Mouse (Mus musculus) C2C12 (cell line): Measurements from ENCODE around the gene Eml3.

ENCODE experiments used
- CEBPB ChIP-seq: IDR thresholded peaks from one replicate; pipeline ENCODE4 v1.6.1; 2011; ENCODE audit warnings: low read depth, mild to moderate bottlenecking, control low read depth, moderate library complexity
- CTCF ChIP-seq: IDR thresholded peaks from one replicate; pipeline ENCODE4 v1.5.1; 2011; ENCODE audit not compliant: control insufficient read depth, insufficient read depth, insufficient read length
- MAX ChIP-seq: IDR thresholded peaks from one replicate; pipeline ENCODE4 v1.6.1; 2011; ENCODE audit warnings: mild to moderate bottlenecking, control low read depth
- MYOD1 ChIP-seq: IDR thresholded peaks from one replicate; pipeline ENCODE4 v1.6.1; 2011; ENCODE audit warnings: low read depth; ENCODE audit not compliant: control insufficient read depth, insufficient read length
- USF1 ChIP-seq: IDR thresholded peaks from one replicate; pipeline ENCODE4 v1.6.1; 2011; ENCODE audit warnings: low read depth, mild to moderate bottlenecking, control low read depth, moderate library complexity

DNA sequence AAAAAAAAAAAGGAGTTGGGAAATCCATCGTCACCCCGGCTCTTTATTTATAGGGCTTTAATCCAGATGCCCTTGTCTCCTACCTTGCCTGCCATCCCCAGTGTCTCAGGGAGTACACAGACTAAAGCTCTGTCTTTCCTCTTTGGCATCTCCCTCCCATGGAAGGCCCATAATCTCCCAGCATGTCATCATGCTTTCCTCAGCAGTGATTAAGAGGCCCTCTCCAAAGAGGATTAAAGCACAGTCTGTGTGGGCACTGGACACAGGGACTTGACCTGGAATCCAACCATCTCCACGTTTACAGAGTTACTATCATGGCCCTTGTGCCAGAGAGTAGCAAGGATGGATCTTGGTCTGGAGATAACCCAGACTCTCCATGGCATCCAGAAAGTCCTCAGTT lies 45.7 kb upstream of the Eml3 start, which contains the start of the genes Lbhd1 and Gm49403:
- TF ChIP-seq CTCF: no peak
- TF ChIP-seq MAX: no peak
- TF ChIP-seq CEBPB: no peak
- no peak for TF ChIP-seq USF1
- TF ChIP-seq MYOD1: no peak
